Mouse (Mus musculus) G1E (cell line): ENCODE measurements around the gene Dgkd.

Source experiments
- CTCF ChIP-seq: IDR thresholded peaks from 2 replicates; pipeline ENCODE4 v1.5.1; 2012; ENCODE audit warnings: low read depth, low read length, inconsistent platforms, mixed read lengths
- GATA1 ChIP-seq: IDR thresholded peaks from 2 replicates; pipeline ENCODE4 v1.6.1; 2012; ENCODE audit warnings: borderline replicate concordance, low read length, inconsistent platforms, mixed read lengths
- POLR2AphosphoS5 ChIP-seq: IDR thresholded peaks from 2 replicates; pipeline ENCODE4 v1.6.1; 2012; ENCODE audit warnings: low read depth, low read length, inconsistent platforms; ENCODE audit not compliant: insufficient replicate concordance

- TF ChIP-seq POLR2AphosphoS5 (no peak), CTCF (no peak), GATA1 (no peak)
These were observed 5.4 kb downstream of the Dgkd start for GRCm38 (mm10) chr1:87858529-87858928.
